Mouse (Mus musculus): ENCODE measurements at regions not wholly inside any gene's neighbourhood (a gene's known extent, or its start where the extent isn't known, plus 50 kb on each side); places are given as distances from the start of the nearest gene placed in this dataset.
A peak's percentile ranks its signal among the peaks of the same experiment; 100 is the strongest.

DNA sequence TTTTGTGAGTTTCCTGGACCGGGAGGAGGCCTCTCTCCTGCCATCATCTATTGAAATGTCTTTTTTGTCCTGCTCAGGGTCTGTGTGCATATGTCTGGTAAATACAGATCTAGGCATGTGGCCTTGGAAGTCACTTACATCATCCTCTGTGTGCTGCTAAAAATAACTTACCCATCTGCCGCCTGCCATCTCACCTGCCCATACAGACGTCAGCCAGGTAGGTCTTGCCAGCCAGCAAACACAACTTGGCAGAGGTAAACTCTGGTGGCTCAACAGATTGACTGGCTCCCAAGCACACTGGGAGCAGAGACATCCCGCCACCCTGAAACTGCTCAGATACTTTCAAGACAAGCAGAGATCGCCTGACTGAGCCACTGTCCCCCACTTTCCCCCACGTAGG, 597.3 kb upstream of the Adam5 start:
- TF ChIP-seq POLR2A (IDR thresholded peaks at IDR 0.05; ENCODE audit: insufficient read length, low read depth) (no peak), POLR2AphosphoS2 (IDR thresholded peaks at IDR 0.05; ENCODE audit: insufficient read length, low read depth) (no peak), MYOG (IDR thresholded peaks at IDR 0.05; ENCODE audit: control insufficient read depth in 1 of 3, insufficient read depth in 1 of 3, insufficient read length in 2 of 3, low read depth in 2 of 3) (no peak), TCF12 (IDR thresholded peaks at IDR 0.05; ENCODE audit: insufficient read depth, poor library complexity, severe bottlenecking) (no peak), REST (IDR thresholded peaks at IDR 0.05; ENCODE audit: insufficient read depth, insufficient read length) (no peak), MYOD1 (IDR thresholded peaks at IDR 0.05; ENCODE audit: control insufficient read depth in 1 of 3, insufficient read length in 2 of 3, low read depth in 2 of 3) (peak in 1 of 3 experiments; percentile 6), USF1 (IDR thresholded peaks at IDR 0.05; ENCODE audit: low read depth) (no peak), MAX (IDR thresholded peaks at IDR 0.05; ENCODE audit: low read depth) (no peak), E2F4 (IDR thresholded peaks at IDR 0.05; ENCODE audit: insufficient read depth) (no peak)

Data from myocyte (in vitro differentiated cells).